Mouse (Mus musculus): Measurements from ENCODE around the gene 4930438A08Rik.
A peak's percentile ranks its signal among the peaks of the same experiment; 100 is the strongest.

Gene 4930438A08Rik

DNA sequence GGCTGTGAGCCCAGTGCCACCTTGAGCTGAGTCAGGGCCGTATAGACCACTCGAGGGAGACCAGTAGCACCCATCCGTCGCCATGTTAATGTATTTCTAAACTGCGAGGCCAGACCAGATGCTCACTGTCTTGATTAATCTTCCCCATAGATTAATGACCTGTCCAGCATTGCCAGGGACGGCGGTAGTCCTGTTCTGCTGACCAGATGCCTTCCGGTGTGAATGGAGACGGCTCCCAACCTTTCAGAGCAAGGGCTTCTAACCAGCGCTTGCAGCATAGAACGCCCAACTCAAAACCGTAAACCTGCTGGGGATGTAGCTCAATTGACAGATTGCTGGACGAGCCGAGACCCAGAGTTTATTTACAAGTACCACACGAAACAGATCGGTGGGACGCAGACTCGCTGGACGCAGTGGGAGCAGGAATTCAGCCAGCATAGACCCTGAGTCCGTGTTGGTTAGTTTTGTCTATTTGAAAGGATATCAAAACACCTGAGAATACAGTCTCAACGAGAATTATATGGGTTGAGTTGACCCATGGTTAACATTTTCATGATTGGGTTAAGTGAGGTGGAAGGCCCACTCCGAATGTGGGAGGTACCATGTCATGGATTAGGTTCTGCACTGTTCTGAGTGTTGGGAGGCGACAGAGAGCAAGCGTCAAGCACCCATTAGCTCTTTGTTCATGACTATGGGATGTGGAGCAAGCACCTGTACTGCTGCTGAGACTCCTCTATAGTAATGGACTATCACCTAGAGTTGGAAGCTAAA is 49.2 kb downstream of the 4930438A08Rik start:
- no peak for DNase-seq (ENCODE audit: inconsistent ontology term)

DNA sequence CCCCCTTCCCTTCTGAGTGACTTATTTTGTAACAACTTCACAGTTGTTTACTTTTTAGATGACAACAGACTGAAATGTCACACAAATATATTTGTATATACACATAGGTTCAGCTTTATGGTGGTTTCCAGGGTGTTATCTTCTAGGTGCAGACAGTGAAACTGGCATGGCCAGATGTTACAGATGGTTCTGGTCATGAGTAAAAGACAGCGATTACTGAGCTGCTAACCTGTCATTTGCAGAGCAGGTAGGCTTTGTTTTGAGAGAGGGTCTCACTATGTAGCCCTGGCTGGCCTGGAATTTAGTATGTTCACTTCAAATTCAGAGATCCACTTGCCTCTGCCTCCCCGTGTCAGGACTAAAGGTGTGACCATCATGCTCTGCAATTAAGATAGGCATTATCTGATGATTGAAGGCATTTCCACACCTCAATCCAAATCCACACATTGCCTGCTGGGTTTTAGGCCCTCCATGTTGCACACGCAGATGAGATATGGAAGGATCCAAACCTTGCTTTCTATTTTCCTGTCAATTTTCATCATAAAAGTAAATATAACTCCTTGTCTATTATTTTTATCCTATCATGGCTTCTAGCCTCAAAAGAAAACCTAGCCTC is 50.1 kb downstream of the 4930438A08Rik start:
- no peak for DNase-seq (ENCODE audit: inconsistent ontology term)

DNA sequence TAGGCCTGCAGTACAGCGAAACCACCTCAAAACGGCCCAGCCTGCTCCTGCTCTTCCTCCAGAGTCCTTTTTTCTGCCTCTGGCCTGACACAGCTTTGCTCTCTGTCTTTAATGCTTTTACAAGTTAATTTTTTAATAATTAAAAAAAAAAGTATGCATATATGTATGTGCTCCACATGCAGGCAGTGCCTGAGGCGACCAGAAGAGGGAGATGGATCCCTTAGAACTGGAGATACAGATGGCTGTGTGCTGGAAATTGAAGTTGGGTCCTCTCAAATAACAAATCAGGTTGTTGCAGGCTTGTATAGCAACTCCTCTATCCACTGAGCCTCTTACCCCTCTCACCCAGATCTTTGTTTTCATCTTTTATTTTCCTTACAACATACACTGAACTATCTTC is 52.2 kb downstream of the 4930438A08Rik start:
- DNase-seq (ENCODE audit: inconsistent ontology term), result no peak

DNA sequence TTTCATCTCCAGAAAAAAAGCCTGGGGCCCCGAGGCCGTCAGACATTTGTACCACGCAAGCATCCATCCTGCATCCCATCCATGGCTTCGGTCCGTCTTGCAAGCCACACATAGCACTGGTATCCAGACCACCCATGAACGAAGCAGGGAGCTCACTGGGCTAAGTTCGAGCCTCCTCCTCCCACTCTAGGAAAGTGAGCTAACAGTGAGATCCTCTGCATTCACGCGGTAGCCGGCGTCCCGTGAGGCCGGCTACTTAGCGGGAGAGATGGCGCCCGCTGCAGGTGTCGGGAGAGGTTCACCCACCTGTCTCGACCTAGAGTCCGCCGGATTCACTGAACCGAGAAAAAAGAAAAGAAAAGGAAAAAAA is 55.3 kb downstream of the 4930438A08Rik start:
- no peak for DNase-seq (ENCODE audit: inconsistent ontology term)

DNA sequence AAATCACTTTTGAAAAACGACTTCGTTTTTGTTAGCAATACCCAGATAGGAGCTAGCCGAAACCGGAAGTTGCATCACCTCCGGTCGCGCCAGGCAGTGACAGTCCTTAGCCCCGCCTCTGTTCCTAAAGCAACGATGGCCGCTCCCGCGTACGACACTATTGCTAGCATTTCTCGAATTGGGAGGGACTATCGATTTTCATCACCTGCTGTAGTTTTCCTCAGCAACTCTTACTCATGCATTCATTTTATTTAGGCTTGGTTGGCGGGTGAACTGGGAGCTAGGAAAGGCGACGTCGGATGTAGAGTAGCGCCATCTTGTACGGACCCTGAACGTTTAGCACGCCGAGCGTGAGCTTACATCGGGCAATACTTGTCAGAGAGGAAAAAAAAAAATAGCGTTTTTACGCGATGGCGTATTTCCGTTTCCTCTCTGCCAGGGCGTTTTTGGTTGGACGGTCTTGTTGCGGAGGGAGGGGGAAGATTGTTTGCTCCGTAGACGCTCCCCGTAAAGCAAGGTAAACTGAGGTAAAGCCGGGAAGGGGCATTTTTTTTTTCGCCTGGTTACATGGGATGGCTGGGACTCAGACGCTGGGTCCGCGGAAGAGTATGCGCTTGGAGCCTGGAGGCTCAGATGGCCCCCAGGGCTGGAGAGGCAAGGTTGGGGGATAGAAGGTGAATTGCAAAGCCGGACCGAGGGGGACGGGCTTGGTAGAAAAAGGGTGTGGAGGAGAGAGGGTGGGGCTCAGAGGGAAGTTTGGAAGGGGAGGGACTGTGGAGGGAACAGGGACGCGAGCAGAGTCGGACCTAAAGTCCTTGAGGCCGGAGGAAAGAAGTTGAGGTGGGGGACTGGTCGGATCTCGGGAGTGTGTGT is 55.9 kb downstream of the 4930438A08Rik start, which contains the start of the genes Zfp672 and Sh3bp5l:
Gene Zfp672, minus strand, starts transcription at position 64 of the 873 bp plus-strand sequence.
Gene Sh3bp5l, plus strand, starts transcription at position 449 of the 873 bp plus-strand sequence.
- peak; percentile 94 for DNase-seq (ENCODE audit: inconsistent ontology term)

DNA sequence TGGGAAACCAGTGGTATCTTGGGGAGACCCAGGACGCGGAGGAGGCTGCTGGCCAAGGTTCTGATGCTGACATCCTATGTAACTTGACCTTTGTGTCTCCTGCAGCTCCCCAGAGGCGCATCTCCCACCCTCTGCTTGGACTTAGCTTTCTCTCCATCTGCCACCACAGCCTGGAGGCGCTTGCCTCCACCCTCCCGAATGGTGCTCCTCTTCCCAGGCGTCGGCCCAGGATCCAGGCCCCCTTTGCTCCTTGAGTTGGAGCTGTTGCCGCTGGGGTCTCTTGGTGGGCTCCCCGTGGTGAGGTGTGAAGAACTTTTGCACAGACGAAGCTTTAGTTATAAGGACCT is 56.5 kb downstream of the 4930438A08Rik start:
- DNase-seq (ENCODE audit: inconsistent ontology term), result no peak

DNA sequence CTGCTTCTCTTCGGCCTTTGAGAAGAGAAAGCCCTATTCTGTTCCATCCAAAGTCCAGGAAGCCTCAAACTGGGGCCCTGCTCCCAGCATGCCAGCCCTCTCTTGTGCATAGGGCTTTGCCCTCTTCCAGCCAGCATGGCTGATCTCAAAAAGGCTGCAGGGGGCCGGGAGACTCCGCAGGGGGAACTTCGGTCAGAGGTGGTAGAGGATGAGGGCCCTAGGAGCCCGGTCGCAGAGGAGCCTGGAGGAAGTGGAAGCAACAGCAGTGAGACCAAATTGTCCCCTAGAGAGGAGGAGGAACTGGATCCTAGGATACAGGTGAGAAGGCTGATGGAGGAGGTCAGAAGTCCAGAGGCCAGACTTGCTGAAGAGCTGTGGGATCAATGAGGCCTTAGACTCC is 56.9 kb downstream of the 4930438A08Rik start:
- DNase-seq (ENCODE audit: inconsistent ontology term), result no peak

DNA sequence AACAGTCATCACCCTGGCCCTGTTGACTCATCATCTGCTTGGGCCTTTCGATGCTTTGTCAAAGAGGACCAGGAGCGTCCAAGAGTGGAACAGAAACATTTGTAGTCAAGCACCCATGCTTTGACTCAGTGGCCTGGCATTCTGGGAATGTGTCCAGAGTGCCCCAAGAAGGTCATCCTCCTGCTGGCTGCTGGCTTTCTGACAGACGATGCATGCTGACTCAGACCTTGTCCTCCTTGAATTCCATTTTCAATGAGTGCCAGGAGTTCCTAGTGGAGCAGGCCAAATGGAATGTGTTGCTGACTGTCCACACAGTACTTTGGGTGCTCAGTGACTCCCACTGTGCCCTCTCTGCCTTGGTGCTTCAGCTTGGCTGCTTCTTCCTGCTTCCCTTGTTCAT is 60.1 kb downstream of the 4930438A08Rik start:
- DNase-seq (ENCODE audit: inconsistent ontology term), result peak; percentile 98
